Mouse (Mus musculus): Measurements from ENCODE around the gene Gm47985. TPM values are rescaled to one million over a fixed set of nuclear protein-coding genes. Genes with fewer than 3 reads are reported as not detected.
"Not testable (repeated sequence)": the region's sequence is repeated elsewhere in the genome, so short reads cannot be mapped to it uniquely, and the experiment has no call there.

The Gm47985 gene
- polyA plus RNA-seq (2014; fragmentation: Nextera tagmentation; extraction: Ambion mirVana): 0.20 and 0.26 TPM in 2 replicates

- not testable (repeated sequence) for H3K4me1 ChIP-seq (ENCODE audit: control insufficient read depth, insufficient read depth, low read length); H3K4me3 ChIP-seq (ENCODE audit: low read length); ATAC-seq (ENCODE audit: low FRiP score, low TSS enrichment); H3K9me3 ChIP-seq (ENCODE audit: control insufficient read depth, low read length); H3K9ac ChIP-seq (ENCODE audit: low read depth, low read length); H3K36me3 ChIP-seq (ENCODE audit: control insufficient read depth, insufficient read depth, low read length); H3K27ac ChIP-seq (ENCODE audit: low read depth, low read length); H3K4me2 ChIP-seq (replicated peaks; ENCODE audit: low read depth, low read length); H3K27me3 ChIP-seq (ENCODE audit: control insufficient read depth, insufficient read depth, low read length)
- WGBS: no CpG with 5 or more reads among the region's 7 CpGs
Observed at GRCm38 (mm10) chr1:151182266-151182665, at the start of gene Gm47985. TSS of gene Gm47985 (plus strand) at chr1:151182537.

DNA sequence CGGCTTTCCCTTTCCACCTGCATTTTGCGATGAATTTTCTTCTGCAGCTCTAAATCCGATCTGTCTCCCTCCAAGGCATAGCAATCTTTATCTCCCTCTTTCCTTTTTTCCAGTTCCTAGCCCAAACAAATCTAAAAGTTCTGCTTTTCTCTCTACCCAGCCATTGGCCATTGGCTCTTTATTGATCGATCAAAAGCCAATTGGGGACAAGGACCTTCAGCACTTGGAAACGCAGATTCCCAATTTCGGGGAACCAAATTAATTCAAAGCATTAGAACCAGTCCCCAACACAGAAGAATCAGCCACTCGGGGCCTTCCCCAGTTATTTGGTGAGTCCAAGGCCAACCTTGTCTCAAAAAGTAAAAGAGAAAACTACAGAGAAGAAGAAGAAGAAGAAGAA is 49.7 kb upstream of the Gm47985 start:
- Histone ChIP-seq H3K36me3 (ENCODE audit: control insufficient read depth, insufficient read depth, low read length) (no peaks in the 10 kb centered on the region), H3K27me3 (ENCODE audit: control insufficient read depth, insufficient read depth, low read length) (no peaks in the 10 kb centered on the region), H3K9ac (ENCODE audit: low read depth, low read length) (no peak overlapping the region), H3K4me2 (replicated peaks; ENCODE audit: low read depth, low read length) (no peak overlapping the region), H3K9me3 (ENCODE audit: control insufficient read depth, low read length) (no peaks in the 10 kb centered on the region), H3K27ac (ENCODE audit: low read depth, low read length) (no peak overlapping the region), H3K4me3 (ENCODE audit: low read length) (no peak overlapping the region), H3K4me1 (ENCODE audit: control insufficient read depth, insufficient read depth, low read length) (no peaks in the 10 kb centered on the region)
- WGBS: 92% methylated on average over 7 of the region's 7 CpGs
- ATAC-seq (ENCODE audit: low FRiP score, low TSS enrichment): no peak

DNA sequence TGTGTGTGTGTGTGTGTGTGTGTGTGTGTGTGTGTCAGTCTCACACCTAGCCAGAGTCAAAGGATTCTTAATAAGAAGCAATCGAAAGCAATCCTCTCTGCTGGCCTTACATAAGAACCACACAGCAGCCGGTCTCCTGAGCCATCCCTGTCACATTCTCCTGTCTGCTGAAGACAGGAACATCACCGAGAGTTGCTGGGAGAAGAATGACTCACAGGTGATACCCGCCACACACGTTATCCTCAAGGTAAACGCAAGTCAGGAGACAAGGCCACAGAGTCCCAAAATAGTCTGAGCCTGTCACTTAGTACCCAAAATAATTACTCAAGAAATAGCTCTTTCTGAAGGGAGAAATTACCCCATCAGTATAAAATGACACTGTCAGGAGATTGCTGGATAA is 43.9 kb upstream of the Gm47985 start:
- Histone ChIP-seq H3K36me3 (ENCODE audit: control insufficient read depth, insufficient read depth, low read length) (no peaks in the 10 kb centered on the region), H3K27me3 (ENCODE audit: control insufficient read depth, insufficient read depth, low read length) (no peaks in the 10 kb centered on the region), H3K4me2 (replicated peaks; ENCODE audit: low read depth, low read length) (no peak overlapping the region), H3K4me3 (ENCODE audit: low read length) (no peak overlapping the region), H3K27ac (ENCODE audit: low read depth, low read length) (no peak overlapping the region), H3K9ac (ENCODE audit: low read depth, low read length) (no peak overlapping the region), H3K9me3 (ENCODE audit: control insufficient read depth, low read length) (no peaks in the 10 kb centered on the region), H3K4me1 (ENCODE audit: control insufficient read depth, insufficient read depth, low read length) (no peaks in the 10 kb centered on the region)
- ATAC-seq (ENCODE audit: low FRiP score, low TSS enrichment): no peak
- WGBS: 80% methylated on average over 6 of the region's 6 CpGs

GRCm38 (mm10) chr1:151140956-151141355 is 41.4 kb upstream of the Gm47985 start:
- no peak overlapping the region for H3K27ac ChIP-seq (ENCODE audit: low read depth, low read length)
- no peak overlapping the region for H3K9ac ChIP-seq (ENCODE audit: low read depth, low read length)
- H3K4me1 ChIP-seq (ENCODE audit: control insufficient read depth, insufficient read depth, low read length): no peaks in the 10 kb centered on the region
- 64% methylated on average over 3 of the region's 3 CpGs for WGBS
- no peak for ATAC-seq (ENCODE audit: low FRiP score, low TSS enrichment)
- no peak overlapping the region for H3K4me2 ChIP-seq (replicated peaks; ENCODE audit: low read depth, low read length)
- H3K9me3 ChIP-seq (ENCODE audit: control insufficient read depth, low read length): no peaks in the 10 kb centered on the region
- H3K27me3 ChIP-seq (ENCODE audit: control insufficient read depth, insufficient read depth, low read length): no peaks in the 10 kb centered on the region
- no peaks in the 10 kb centered on the region for H3K36me3 ChIP-seq (ENCODE audit: control insufficient read depth, insufficient read depth, low read length)
- no peak overlapping the region for H3K4me3 ChIP-seq (ENCODE audit: low read length)

- Histone ChIP-seq H3K4me3 (ENCODE audit: low read length) (no peak overlapping the region), H3K27me3 (ENCODE audit: control insufficient read depth, insufficient read depth, low read length) (no peaks in the 10 kb centered on the region), H3K27ac (ENCODE audit: low read depth, low read length) (no peak overlapping the region; the same call in 1 of the 2 replicates), H3K9me3 (ENCODE audit: control insufficient read depth, low read length) (no peaks in the 10 kb centered on the region), H3K4me2 (replicated peaks; ENCODE audit: low read depth, low read length) (no peak overlapping the region), H3K4me1 (ENCODE audit: control insufficient read depth, insufficient read depth, low read length) (no peaks in the 10 kb centered on the region), H3K9ac (ENCODE audit: low read depth, low read length) (no peak overlapping the region), H3K36me3 (ENCODE audit: control insufficient read depth, insufficient read depth, low read length) (no peaks in the 10 kb centered on the region)
- WGBS: 78% methylated on average over 6 of the region's 6 CpGs
- no peak for ATAC-seq (ENCODE audit: low FRiP score, low TSS enrichment)
Observed at GRCm38 (mm10) chr1:151144471-151145146, 37.7 kb upstream of the Gm47985 start.

- Histone ChIP-seq H3K27me3 (ENCODE audit: control insufficient read depth, insufficient read depth, low read length) (no peaks in the 10 kb centered on the region), H3K36me3 (ENCODE audit: control insufficient read depth, insufficient read depth, low read length) (no peaks in the 10 kb centered on the region), H3K4me1 (ENCODE audit: control insufficient read depth, insufficient read depth, low read length) (no peaks in the 10 kb centered on the region), H3K4me3 (ENCODE audit: low read length) (no peak overlapping the region), H3K4me2 (replicated peaks; ENCODE audit: low read depth, low read length) (no peak overlapping the region), H3K9me3 (ENCODE audit: control insufficient read depth, low read length) (no peaks in the 10 kb centered on the region), H3K27ac (ENCODE audit: low read depth, low read length) (no peak overlapping the region), H3K9ac (ENCODE audit: low read depth, low read length) (no peak overlapping the region)
- no peak for ATAC-seq (ENCODE audit: low FRiP score, low TSS enrichment)
Observed at GRCm38 (mm10) chr1:151147801-151148200, 34.5 kb upstream of the Gm47985 start.

DNA sequence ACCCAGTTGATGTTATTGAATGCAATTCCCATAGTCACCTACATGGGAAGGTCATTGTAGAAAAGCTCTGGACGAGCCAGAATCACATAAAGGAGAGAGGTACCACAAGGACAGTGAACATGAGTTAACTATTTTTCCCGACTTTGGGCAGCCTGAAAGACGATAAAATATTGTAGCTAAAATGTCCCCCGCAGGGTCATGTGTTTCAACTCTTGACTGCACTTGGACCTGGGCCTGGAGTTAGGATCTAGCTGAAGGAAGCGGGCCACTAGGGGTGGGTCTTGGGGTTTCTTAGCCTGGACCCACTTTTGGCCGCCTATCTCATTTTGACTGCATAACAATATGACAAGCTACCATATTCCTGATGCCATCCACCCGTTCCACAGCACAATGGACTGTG is 32.1 kb upstream of the Gm47985 start:
- no peak overlapping the region for H3K4me3 ChIP-seq (ENCODE audit: low read length)
- no peaks in the 10 kb centered on the region for H3K27me3 ChIP-seq (ENCODE audit: control insufficient read depth, insufficient read depth, low read length)
- no peaks in the 10 kb centered on the region for H3K9me3 ChIP-seq (ENCODE audit: control insufficient read depth, low read length)
- no peak overlapping the region for H3K27ac ChIP-seq (ENCODE audit: low read depth, low read length)
- no peak overlapping the region for H3K9ac ChIP-seq (ENCODE audit: low read depth, low read length)
- H3K4me1 ChIP-seq (ENCODE audit: control insufficient read depth, insufficient read depth, low read length): no peaks in the 10 kb centered on the region
- ATAC-seq (ENCODE audit: low FRiP score, low TSS enrichment): no peak
- H3K4me2 ChIP-seq (replicated peaks; ENCODE audit: low read depth, low read length): no peak overlapping the region
- no peaks in the 10 kb centered on the region for H3K36me3 ChIP-seq (ENCODE audit: control insufficient read depth, insufficient read depth, low read length)
- WGBS: 88% methylated on average over 7 of the region's 7 CpGs

DNA sequence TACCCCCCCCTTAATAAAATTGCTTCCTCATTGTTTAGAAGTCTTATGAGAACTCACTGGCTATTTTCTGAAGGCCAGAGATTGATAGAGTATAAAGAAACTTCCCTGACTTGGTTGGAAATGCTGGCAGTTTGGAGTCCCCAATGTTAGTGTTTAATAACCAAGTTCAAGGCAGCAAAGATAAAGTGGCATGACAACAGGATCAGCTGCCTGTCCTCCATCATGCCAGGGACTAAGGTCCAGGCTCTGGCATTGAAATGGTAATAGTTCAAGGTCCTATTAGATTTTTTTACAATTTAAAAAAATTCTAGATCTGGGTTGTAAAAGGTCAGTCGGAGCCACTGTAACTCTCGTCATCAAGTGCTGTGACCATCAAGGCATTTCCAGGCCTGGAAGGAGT is 31.2 kb upstream of the Gm47985 start:
- 78% methylated on average over 2 of the region's 2 CpGs for WGBS
- no peaks in the 10 kb centered on the region for H3K9me3 ChIP-seq (ENCODE audit: control insufficient read depth, low read length)
- H3K4me2 ChIP-seq (replicated peaks; ENCODE audit: low read depth, low read length): no peak overlapping the region
- no peaks in the 10 kb centered on the region for H3K4me1 ChIP-seq (ENCODE audit: control insufficient read depth, insufficient read depth, low read length)
- no peak overlapping the region for H3K4me3 ChIP-seq (ENCODE audit: low read length)
- no peak overlapping the region for H3K27ac ChIP-seq (ENCODE audit: low read depth, low read length)
- H3K9ac ChIP-seq (ENCODE audit: low read depth, low read length): no peak overlapping the region
- no peak for ATAC-seq (ENCODE audit: low FRiP score, low TSS enrichment)
- H3K27me3 ChIP-seq (ENCODE audit: control insufficient read depth, insufficient read depth, low read length): no peaks in the 10 kb centered on the region
- no peaks in the 10 kb centered on the region for H3K36me3 ChIP-seq (ENCODE audit: control insufficient read depth, insufficient read depth, low read length)

DNA sequence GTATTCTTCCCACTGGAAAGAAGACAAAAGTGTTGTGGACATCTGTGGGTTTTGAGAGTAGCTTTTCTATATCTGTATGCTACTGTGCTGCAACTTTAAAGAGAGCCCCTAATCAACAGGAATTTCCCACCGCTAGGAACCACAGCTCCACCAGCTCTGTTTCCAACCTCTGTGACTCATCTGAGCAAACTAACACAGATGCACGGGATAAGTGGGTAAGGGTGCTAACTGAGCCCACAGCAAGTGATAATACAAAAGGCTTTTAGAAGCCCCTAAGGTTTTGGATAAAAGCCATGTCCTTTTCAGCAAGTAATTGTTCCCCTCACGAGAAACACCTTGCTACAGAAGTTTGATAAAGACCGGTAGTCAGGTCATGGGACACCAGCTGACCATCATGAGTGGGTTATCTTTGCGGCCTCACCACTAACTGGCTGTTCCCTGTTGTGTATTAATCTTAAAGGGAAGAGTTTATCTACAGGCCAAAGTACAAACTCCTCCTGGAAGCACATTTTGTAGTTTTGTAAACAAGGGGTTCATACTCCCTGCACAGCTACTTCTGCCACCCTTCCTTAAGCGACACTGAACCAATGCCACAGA is 29.2 kb upstream of the Gm47985 start:
- H3K4me1 ChIP-seq (ENCODE audit: control insufficient read depth, insufficient read depth, low read length): no peaks in the 10 kb centered on the region
- H3K36me3 ChIP-seq (ENCODE audit: control insufficient read depth, insufficient read depth, low read length): no peaks in the 10 kb centered on the region
- H3K9me3 ChIP-seq (ENCODE audit: control insufficient read depth, low read length): no peaks in the 10 kb centered on the region
- 89% methylated on average over 6 of the region's 6 CpGs for WGBS
- no peak overlapping the region for H3K9ac ChIP-seq (ENCODE audit: low read depth, low read length)
- no peak overlapping the region for H3K4me2 ChIP-seq (replicated peaks; ENCODE audit: low read depth, low read length)
- no peak overlapping the region for H3K4me3 ChIP-seq (ENCODE audit: low read length)
- no peak for ATAC-seq (ENCODE audit: low FRiP score, low TSS enrichment)
- no peaks in the 10 kb centered on the region for H3K27me3 ChIP-seq (ENCODE audit: control insufficient read depth, insufficient read depth, low read length)
- no peak overlapping the region for H3K27ac ChIP-seq (ENCODE audit: low read depth, low read length)

All from kidney, embryonic 14.5 days (tissue).